Mouse (Mus musculus) small intestine, adult 10 weeks (tissue): ENCODE data around the gene Fam216a. TPM values are rescaled to one million over a fixed set of nuclear protein-coding genes. Genes with fewer than 3 reads are reported as not detected.

Source experiments
- polyA plus RNA-seq: library from polyadenylated mRNA; stranded (reverse); fragments of 350-450 nt; fragmentation: Illumina TruSeq; extraction: RNeasy Lipid Tissue Mini Kit (QIAGEN cat#74804); gene quantifications from one replicate; pipeline ENCODE4 v1.2.3, GENCODE M21; 2014; ENCODE audit warnings: low replicate concordance

Fam216a gene
- polyA plus RNA-seq, result 1.4 TPM

GRCm38 (mm10) chr5:122372192-122372769 is at the start of gene Fam216a:
Gene Fam216a, minus strand, starts transcription at chr5:122372364.

GRCm38 (mm10) chr5:122421271-122422068 is 49.3 kb upstream of the Fam216a start, which contains the start of gene Anapc7:
Gene Anapc7, plus strand, starts transcription at chr5:122421693.

GRCm38 (mm10) chr5:122391786-122392180 is 19.6 kb upstream of the Fam216a start, which contains the start of gene Arpc3:
Gene Arpc3, plus strand, starts transcription at chr5:122391878.

GRCm38 (mm10) chr5:122371591-122372191 is 473 bp downstream of the Fam216a start, which contains the start of gene Gpn3:
Gene Gpn3, plus strand, starts transcription at chr5:122371876.

GRCm38 (mm10) chr5:122353807-122354491 is 18.2 kb downstream of the Fam216a start, which contains the start of the genes Rad9b and Vps29:
Gene Rad9b, minus strand, starts transcription at chr5:122354233.
Gene Vps29, plus strand, starts transcription at chr5:122354369.

Other genes starting within 250 kb of the Fam216a start
- gene Ccdc63, start 231.5 kb downstream of the Fam216a start, polyA plus RNA-seq, result not detected
- 455 TPM for gene Ppp1cc, start 214.1 kb downstream of the Fam216a start, polyA plus RNA-seq
- 0.37 TPM for gene Hvcn1, start 165.6 kb downstream of the Fam216a start, polyA plus RNA-seq
- gene Tctn1, start 107.9 kb downstream of the Fam216a start, polyA plus RNA-seq, result 1.0 TPM
- 41.8 TPM for gene Pptc7, start 88.0 kb downstream of the Fam216a start, polyA plus RNA-seq
- 3.9 TPM for gene Rad9b, start 18.1 kb downstream of the Fam216a start, polyA plus RNA-seq
- 147 TPM for gene Vps29, start 18.0 kb downstream of the Fam216a start, polyA plus RNA-seq
- 23.1 TPM for gene Gpn3, start 488 bp downstream of the Fam216a start, polyA plus RNA-seq
- 217 TPM for gene Arpc3, start 19.5 kb upstream of the Fam216a start, polyA plus RNA-seq
- 2.6 TPM for gene Anapc7, start 49.3 kb upstream of the Fam216a start, polyA plus RNA-seq
- gene Atp2a2, start 129.9 kb upstream of the Fam216a start, polyA plus RNA-seq, result 128 TPM
- gene Ift81, start 242.2 kb upstream of the Fam216a start, polyA plus RNA-seq, result 4.4 TPM